Mouse (Mus musculus) cerebellum, adult 11-12 months (tissue): ENCODE measurements around the gene Trmt10c.
A peak's percentile ranks its signal among the peaks of the same experiment; 100 is the strongest.

Source experiments
- DNase-seq: peaks from one replicate; pipeline ENCODE4 v3.0.0; 2022

Gene Trmt10c

DNA sequence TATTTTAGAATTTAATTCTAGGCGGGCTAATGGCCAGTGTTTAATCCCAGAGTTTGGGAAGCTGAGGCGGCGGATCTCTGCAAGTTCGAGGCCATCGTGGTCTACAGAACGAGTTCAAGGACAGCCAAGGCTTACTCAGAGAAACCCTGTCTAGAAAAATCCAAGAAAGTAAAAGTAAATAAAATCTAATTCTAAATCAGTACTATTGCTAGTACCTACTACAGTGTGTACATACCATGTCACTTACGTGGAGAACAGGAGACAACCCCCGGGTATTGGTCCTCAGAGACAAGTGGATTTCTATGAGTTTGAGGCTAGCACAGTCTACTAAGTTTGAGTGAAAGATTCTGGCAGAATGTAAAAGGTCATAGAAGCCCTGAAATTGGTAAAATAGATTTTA is 471 bp upstream of the Trmt10c start:
- no peak for DNase-seq

DNA sequence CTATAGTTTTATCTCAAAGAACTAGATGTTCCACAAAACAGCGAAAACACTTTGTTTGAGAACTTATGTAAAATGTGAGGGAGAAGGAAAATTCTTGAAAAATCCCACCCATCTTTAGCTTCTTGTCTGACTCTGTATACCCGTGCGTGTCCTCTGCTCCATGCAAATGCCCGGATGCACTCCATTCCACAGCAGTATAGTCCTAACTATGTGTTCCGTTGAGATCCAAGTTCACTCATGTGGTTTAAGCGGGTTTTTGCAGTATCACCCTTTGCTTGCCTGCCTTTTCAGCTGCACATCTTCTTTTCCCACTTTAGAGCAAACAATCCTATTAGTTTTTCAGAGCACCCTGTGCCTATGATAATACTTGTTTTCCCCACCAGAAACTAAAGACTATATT is 1.1 kb downstream of the Trmt10c start:
- no peak for DNase-seq

DNA sequence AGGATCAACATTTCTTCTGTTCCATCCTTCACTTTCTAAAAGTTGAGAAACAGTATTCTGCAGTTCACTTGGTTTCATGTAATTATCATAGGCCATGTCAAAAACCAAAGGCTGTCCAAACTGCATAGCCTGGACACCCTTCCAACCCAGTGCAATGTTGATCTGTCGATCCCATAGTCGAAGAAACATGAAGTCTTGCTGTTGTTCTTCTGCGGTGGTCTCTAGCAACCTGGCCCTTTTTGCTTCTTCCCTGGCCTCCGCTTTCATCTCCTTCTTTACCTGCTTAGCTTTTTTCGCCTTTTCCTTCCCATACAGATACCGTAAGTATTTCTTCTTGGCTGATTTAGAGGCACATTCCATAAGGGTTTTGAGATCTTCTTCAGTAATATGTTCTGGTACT is 3.1 kb downstream of the Trmt10c start:
- no peak for DNase-seq

DNA sequence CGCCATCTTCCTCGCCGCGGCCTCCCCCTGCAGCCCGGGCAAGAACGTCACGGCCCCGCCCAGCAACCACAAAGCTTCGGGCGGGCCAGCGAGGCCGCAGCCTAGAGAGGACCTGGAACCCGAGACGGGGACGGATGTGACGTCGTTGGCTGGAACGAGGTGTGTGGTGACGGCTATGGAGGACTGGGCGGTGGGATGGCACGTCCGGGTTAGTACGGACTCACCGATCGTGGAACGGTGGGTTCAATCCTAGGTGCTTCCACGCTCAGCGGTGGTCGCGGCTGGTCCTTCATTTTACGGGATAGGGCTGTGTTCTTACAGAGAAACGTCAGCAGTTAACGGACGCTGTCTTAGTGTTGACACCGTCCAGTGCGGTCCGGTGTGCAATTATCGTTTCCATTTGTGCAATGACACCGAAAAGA is 7.9 kb downstream of the Trmt10c start, which contains the start of gene Pcnp:
TSS of gene Pcnp (minus strand) at position 79 of the 422 bp plus-strand sequence.
- DNase-seq: peak; percentile 97

DNA sequence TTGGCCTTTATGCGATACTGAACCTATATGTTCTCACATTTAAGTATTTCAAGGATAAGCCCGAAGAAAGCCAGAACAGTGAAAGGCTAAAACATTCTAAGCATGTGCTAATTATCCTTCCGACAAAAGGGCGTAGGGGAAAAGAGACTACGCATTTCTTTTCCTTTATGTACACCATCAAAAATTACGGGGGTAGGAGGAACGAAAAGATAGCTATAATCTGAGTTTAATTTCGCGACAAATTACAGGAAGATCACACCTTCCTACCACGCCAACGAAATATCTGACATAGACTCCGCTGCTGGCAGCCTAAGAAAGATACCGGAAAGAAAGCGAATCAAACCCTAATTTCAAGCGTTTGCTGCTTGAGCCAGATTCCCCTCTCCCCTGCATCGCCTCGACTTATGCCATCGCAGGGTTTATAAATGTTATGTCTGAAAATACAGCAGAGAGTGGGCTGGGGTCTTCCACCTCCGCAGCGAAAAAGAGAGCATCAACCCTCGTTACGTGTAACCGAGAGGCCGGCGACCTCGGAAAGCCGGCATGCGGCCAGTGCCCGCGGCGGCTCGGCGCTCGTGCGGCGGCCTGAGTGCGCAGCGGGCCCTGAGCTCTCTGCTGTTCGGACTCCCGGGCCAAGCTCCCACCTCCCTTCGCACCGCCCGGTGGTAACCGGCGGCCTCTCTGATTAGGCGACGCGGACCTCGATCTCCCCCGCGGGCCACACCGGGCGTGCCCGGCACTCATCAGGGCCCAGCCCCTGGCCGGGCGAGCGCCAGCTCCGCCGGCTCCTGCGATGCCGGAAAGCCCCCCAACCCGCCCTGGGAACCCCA is 8.7 kb downstream of the Trmt10c start:
- DNase-seq: no peak

DNA sequence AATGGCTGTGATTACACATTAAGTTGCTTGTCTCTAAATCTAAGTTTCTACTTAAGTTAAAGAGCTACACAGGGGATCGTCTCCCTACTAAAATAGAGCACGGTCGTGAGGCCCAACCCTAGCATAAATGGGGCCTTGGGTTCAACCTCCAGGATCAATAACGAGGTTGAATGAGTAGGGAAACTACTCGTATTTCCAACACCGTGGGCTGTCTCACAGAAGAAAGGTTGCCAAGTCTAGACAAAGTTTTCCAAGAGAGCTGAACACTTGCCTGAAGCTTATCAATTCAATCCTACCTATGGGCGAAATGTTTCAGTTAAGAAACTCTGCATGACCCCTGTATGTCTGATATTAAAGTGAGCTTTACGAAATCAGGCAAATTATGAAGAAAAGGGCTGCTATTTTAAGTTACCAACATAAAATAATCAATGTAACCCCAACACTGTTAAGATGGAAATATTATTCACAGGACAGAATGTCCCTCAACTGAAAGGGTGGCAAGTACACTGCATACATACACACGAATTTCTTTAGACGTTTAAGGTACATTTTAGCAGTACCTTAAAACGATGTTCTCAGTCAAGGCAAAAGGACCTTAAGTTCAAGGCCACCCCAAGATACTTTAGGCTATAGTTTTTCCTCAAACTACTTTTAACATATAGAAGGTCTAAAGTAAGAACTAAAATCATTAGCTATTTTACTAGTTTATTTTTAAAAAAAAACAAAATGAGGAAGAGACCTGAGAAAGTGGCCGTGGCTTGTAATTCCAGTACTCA is 9.6 kb downstream of the Trmt10c start:
- DNase-seq: no peak

DNA sequence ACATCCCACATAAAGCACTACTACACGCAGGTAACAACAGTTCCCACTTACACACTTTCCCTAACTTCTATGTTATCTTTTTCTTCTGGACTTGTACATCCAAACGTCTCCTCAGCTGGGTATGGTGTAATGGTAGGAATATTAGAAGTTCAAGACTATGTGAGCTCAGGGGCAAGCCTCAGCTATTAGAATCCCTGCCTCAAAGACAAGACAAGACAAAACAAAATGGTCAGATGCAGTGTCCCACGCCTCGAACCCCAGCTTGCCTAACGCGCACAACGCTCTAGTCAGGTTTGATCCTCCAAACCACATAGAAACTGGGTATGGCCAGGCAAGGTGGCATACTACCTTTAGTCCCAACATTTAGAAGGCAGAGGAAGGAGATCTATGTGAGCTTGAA is 18.0 kb downstream of the Trmt10c start:
- DNase-seq: no peak

DNA sequence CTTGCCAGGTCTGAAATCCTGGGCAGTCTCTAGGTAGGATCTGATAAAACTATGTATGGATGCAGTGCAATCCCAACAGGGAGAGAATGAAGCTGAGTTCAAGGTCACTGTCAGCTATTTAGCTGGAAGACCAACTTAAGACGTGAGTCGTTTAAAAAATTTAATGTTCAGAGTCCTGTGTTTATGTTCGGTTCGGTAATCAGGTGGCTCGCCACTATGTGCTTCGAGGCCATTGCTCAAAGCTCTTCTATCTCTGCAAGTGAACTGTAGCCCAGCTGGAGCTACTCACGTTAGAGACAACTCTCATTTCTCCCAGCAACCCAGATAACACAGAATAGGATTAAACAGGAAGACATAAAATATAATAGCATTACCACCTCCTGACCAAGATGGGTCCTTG is 23.5 kb downstream of the Trmt10c start:
- DNase-seq: no peak

DNA sequence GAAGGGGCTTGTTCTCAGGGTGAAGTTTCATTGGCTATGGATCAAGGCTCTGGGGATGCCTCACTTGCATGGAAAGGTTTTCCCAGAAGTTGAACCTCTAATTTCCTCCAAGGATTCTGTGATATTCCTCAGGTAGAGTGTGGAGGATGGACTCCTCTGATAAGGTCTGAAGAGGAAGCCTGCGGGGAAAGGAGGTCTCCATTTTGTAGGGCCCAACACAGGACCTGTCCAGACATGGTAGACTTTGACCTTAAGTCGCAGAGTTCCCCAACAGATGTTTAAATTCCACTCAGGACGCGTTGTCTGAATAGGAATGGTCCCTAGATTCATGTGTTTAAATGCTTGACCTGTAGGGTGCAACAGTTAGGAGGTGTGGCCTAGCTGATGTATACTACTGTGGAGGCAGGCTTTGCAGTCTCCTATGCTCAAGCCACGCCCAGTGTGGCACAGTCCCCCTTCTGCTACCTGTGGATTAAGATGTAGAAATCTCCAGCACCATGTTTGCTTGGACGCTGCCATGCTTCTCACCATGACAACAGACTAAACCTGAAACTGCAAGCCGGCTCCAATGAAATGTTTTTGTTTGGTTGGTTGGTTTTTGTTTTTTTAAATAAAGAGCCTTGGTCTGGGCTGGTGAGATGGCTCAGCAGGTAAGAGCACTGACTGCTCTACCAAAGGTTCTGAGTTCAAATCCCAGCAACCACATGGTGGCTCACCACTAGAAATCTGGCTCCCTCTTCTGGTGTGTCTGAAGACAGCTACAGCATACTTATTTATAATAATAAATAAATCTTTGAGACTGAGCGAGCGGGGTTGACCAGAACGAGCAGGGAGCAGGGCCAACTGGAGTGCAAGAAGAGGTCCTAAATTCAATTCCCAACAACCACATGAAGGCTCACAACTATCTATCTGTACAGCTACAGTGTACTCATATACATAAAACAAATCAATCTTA is 24.6 kb downstream of the Trmt10c start:
- no peak for DNase-seq

DNA sequence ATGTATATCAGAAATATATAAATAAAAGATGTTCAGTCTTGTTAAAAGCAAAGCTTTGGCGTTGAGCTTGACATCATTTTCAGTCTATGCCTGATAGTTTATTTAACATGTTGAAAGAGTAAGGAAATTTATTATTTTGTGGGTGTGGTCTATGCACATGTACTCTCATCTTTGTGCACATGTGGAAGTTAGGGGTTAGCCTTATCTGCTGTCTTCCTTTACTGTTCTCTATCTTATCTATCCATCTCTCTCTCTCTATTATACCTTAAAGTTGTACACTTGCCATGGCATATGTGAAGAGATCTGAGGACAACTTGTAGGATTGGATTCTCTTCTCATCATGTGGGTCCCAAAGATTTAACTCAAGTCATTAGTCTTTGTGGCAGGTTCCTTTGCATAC is 28.8 kb downstream of the Trmt10c start:
- DNase-seq: no peak

DNA sequence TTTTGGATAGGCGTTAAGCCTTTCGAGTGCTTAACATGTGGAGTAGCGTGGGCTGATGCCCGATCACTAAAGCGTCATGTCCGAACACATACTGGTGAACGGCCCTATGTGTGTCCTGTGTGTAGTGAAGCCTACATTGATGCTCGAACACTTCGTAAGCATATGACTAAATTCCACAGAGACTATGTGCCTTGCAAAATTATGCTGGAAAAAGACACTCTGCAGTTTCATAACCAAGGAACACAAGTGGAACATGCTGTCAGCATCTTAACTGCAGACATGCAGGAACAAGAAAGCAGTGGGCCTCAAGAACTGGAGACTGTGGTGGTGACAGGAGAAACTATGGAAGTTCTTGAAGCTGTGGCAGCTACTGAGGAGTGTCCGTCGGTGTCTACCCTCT is 30.8 kb downstream of the Trmt10c start:
- DNase-seq: no peak

DNA sequence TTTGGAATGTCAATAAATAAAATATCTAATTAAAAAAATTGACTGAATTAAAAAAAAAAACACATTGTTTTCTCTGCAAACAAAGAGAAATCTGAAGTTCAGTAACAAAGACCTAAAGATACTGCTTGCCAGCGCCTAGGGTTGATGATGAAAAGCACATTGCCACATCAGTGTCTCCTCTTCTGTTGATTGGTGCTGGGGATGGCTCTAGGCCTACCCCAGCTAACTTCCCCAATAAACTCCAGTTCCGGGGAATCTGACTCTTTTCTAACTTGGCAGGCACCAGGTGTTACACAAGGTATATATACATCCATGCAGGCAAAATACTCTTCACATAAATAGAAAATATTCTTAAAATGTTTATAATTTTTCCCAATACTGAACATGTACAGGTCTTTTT is 43.4 kb downstream of the Trmt10c start:
- DNase-seq: no peak

DNA sequence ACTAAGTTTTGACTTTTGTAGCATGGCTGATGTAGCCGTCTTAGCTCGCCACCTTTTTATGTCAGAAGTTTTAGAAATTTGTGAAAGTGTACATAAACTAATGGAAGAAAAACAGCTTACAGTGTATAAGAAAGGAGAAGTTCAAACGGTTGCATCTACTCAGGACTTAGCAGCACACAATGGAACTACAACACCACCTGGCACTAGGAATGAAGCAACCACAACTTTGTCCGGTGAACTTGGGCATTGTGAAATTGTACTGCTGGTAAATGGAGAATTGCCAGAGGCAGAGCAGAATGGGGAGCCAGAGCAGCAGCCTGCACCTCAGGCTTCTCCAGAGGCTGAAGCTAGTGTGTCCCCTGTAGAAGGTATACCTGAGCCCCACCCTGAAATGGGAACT is 47.3 kb downstream of the Trmt10c start:
- DNase-seq: no peak

DNA sequence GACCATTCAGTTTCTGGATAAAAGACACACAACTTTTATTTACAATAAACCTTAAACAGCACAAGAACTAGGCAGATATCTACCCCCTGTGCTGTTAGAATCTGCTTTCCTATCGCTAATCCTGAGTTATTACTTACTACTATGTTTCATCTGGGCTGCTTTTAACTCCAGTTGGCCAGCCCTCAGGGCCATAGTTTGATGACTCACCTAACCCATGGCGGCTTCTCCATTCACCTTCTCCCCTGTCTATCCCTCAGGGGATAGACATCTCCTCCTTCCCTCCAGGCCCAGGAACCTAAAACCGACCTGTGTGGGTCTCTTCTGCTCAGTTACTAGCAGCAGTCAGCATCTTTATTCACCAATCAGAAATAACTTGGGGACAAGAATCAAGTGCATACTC is 51.6 kb downstream of the Trmt10c start:
- no peak for DNase-seq
